Mouse (Mus musculus) stomach, postnatal 0 days (tissue): ENCODE data around the gene Thumpd1. TPM values are rescaled to one million over a fixed set of nuclear protein-coding genes. Genes with fewer than 3 reads are reported as not detected.
"Not testable (repeated sequence)": the region's sequence is repeated elsewhere in the genome, so short reads cannot be mapped to it uniquely, and the experiment has no call there.

Experiments used
- ATAC-seq: fragments of 200-750 bp; cut with Nextera tagmentation; 2 replicates; pipeline ENCODE4 v1.8.0; 2017; ENCODE audit not compliant: low FRiP score, low TSS enrichment
- DNase-seq: peaks from one replicate; pipeline ENCODE4 v3.0.0-alpha.2; 2016; ENCODE audit warnings: low spot score
- H3K27ac ChIP-seq: fragments of 300-500 bp; sonication (generic); replicated peaks from 2 replicates; pipeline ENCODE4 v1.5.1; 2014; ENCODE audit warnings: mild to moderate bottlenecking, control low read depth
- H3K27me3 ChIP-seq: fragments of 300-500 bp; sonication (generic); 2 replicates; pipeline ENCODE4 v1.6.1; 2014; ENCODE audit warnings: low read length; ENCODE audit not compliant: control insufficient read depth, insufficient read depth
- H3K36me3 ChIP-seq: fragments of 300-500 bp; sonication (generic); 2 replicates; pipeline ENCODE4 v1.6.1; 2014; ENCODE audit warnings: low read length, mixed read lengths; ENCODE audit not compliant: control insufficient read depth, insufficient read depth
- H3K4me1 ChIP-seq: fragments of 300-500 bp; sonication (generic); replicated peaks from 2 replicates; pipeline ENCODE4 v1.6.1; 2014; ENCODE audit warnings: antibody characterized with exemption; ENCODE audit not compliant: control insufficient read depth, insufficient read depth
- H3K4me2 ChIP-seq: fragments of 300-500 bp; sonication (generic); replicated peaks from 2 replicates; pipeline ENCODE4 v1.6.1; 2014; ENCODE audit warnings: low read depth, mild to moderate bottlenecking, control low read depth, moderate library complexity
- H3K4me3 ChIP-seq: fragments of 300-500 bp; sonication (generic); 2 replicates; pipeline ENCODE4 v1.5.1; 2014; ENCODE audit warnings: low read depth, low read length, control low read depth
- H3K9ac ChIP-seq: fragments of 300-500 bp; sonication (generic); 2 replicates; pipeline ENCODE4 v1.6.1; 2014; ENCODE audit warnings: mild to moderate bottlenecking, low read length, control low read depth, mixed read lengths
- H3K9me3 ChIP-seq: fragments of 300-500 bp; sonication (generic); 2 replicates; pipeline ENCODE4 v1.6.1; 2016; ENCODE audit warnings: low read length; ENCODE audit not compliant: control insufficient read depth
- CTCF ChIP-seq: IDR thresholded peaks from 2 replicates; pipeline ENCODE4 v1.5.1; 2016; ENCODE audit warnings: antibody characterized with exemption, low read depth, mild to moderate bottlenecking, moderate library complexity
- EP300 ChIP-seq: optimal IDR thresholded peaks from 2 replicates; pipeline ENCODE3; 2016; ENCODE audit warnings: antibody characterized with exemption
- WGBS: fragments of 180-500 bp; shearing (Covaris S2); extraction: QIAGEN DNeasy Blood & Tissue Kit; methylation state at CpG from one replicate; pipeline ENCODE4 v1.1.7; 2014; 5-methylcytosine and 5-hydroxymethylcytosine counted together
- polyA plus RNA-seq: library from polyadenylated mRNA; unstranded; fragments of >200 nt; fragmentation: Nextera tagmentation; extraction: Ambion mirVana; gene quantifications from 2 replicates; pipeline ENCODE4 v1.2.1, GENCODE M21; 2015

The Thumpd1 gene
- polyA plus RNA-seq, 1 experiment from 2014 or later: 34.2 TPM

DNA sequence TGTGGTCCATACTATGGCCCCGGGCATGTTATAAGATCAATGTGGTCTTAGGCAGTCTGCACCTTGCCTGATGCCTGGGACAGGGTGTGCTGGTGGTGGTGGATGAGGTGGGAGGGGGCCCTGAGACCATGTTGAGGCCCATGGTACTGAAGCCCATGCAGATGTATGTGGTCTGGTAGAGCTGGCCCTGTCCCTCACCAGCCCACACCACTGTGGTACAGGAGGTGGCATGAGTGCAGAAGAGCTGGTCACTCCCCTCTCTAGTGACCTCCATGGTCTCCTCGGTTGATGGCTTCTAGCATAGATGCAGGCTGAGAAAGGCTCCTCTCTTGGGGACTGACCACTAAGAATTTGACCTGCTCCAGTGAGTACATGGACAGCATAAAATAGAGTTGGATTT lies 18.3 kb upstream of the Thumpd1 start:
- Histone ChIP-seq H3K4me1 (no peaks in the 10 kb centered on the region), H3K27me3 (no peaks in the 10 kb centered on the region), H3K9ac (no peak overlapping the region), H3K9me3 (no peaks in the 10 kb centered on the region), H3K36me3 (no peaks in the 10 kb centered on the region), H3K4me3 (no peak overlapping the region), H3K27ac (no peak overlapping the region), H3K4me2 (no peak overlapping the region)
- 85% methylated on average over 2 of the region's 2 CpGs for WGBS
- ATAC-seq (no peak), DNase-seq (no peak)
- TF ChIP-seq CTCF: no peak
- no peak for TF ChIP-seq EP300

- H3K4me3 ChIP-seq, DNase-seq, H3K9ac ChIP-seq, H3K9me3 ChIP-seq, H3K27ac ChIP-seq, H3K4me2 ChIP-seq, H3K27me3 ChIP-seq, H3K36me3 ChIP-seq, H3K4me1 ChIP-seq, ATAC-seq: not testable (repeated sequence)
- peak; percentile 58 for TF ChIP-seq CTCF
- WGBS: 86% methylated on average over 4 of the region's 4 CpGs
Observed at GRCm38 (mm10) chr7:119731262-119731661, 10.7 kb upstream of the Thumpd1 start.

- Histone ChIP-seq H3K27ac (no peak overlapping the region), H3K4me1 (no peaks in the 10 kb centered on the region), H3K36me3 (no peaks in the 10 kb centered on the region), H3K9me3 (no peaks in the 10 kb centered on the region), H3K4me3 (no peak overlapping the region), H3K27me3 (no peaks in the 10 kb centered on the region), H3K4me2 (no peak overlapping the region), H3K9ac (no peak overlapping the region)
- WGBS: 93% methylated on average over 2 of the region's 2 CpGs
- DNase-seq (no peak), ATAC-seq (no peak)
- no peak for TF ChIP-seq EP300
- TF ChIP-seq CTCF: no peak
Observed at GRCm38 (mm10) chr7:119727621-119728020, 7.0 kb upstream of the Thumpd1 start.

- Histone ChIP-seq H3K36me3 (peaks cover 12% of the 10 kb centered on the region), H3K27ac (peak overlapping the region; percentile 75), H3K9ac (peak overlapping the region; percentile 86), H3K9me3 (no peaks in the 10 kb centered on the region), H3K27me3 (no peaks in the 10 kb centered on the region), H3K4me2 (peak overlapping the region; percentile 86), H3K4me3 (peak overlapping the region; percentile 96), H3K4me1 (no peaks in the 10 kb centered on the region)
- no peak for TF ChIP-seq EP300
- TF ChIP-seq CTCF: no peak
- 13% methylated on average over 8 of the region's 8 CpGs for WGBS
- DNase-seq (no peak), ATAC-seq (0 out of 2 replicates have a peak, but pooled peaks have one; percentile 31)
Observed at GRCm38 (mm10) chr7:119720947-119721310, 331 bp upstream of the Thumpd1 start.

DNA sequence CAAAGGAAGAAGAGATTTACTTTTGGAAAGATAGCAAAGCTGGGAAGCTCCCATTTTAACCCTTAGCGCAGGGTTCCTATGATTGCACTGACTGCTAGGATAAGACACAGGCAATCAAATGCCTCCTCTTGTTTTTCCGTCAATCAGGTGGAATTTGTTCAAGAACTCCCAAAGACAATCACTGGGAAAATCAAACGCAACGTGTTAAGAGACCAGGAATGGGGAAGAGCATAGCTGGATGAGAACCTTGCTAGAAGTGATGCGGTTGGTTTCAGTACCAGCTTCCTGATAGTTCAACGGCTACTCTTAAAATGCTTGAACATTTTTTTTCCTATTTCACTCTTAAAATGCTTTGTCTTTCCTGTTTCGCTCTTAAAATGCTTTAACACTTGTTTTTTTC lies 6.5 kb downstream of the Thumpd1 start:
- Histone ChIP-seq H3K27ac (no peak overlapping the region), H3K4me1 (no peaks in the 10 kb centered on the region), H3K27me3 (no peaks in the 10 kb centered on the region), H3K4me3 (no peak overlapping the region), H3K36me3 (peaks cover 12% of the 10 kb centered on the region), H3K9me3 (no peaks in the 10 kb centered on the region), H3K4me2 (no peak overlapping the region), H3K9ac (no peak overlapping the region)
- ATAC-seq: no peak
- TF ChIP-seq CTCF (no peak), EP300 (no peak)
- DNase-seq: no peak
- 89% methylated on average over 7 of the region's 7 CpGs for WGBS

- no peak overlapping the region for H3K4me2 ChIP-seq
- no peaks in the 10 kb centered on the region for H3K36me3 ChIP-seq
- TF ChIP-seq EP300 (no peak), CTCF (no peak)
- H3K4me1 ChIP-seq: no peaks in the 10 kb centered on the region
- H3K27ac ChIP-seq: no peak overlapping the region
- DNase-seq (no peak), ATAC-seq (no peak)
- H3K9ac ChIP-seq: no peak overlapping the region
- H3K27me3 ChIP-seq: no peaks in the 10 kb centered on the region
- WGBS: 89% methylated on average over 1 of the region's 1 CpGs
- no peaks in the 10 kb centered on the region for H3K9me3 ChIP-seq
- H3K4me3 ChIP-seq: no peak overlapping the region
Observed at GRCm38 (mm10) chr7:119694926-119695325, 25.7 kb downstream of the Thumpd1 start.
